In genomic region chr1:191875683-191876305, GRCm38 (mm10) we compare ENCODE assay signal across 16 mouse cellular contexts. TPM values are rescaled to one million over a fixed set of nuclear protein-coding genes. Genes with fewer than 3 reads are reported as not detected.
DNase-seq lines count a peak whose midpoint lies in the region; ATAC-seq lines count a peak whose summit lies in the region.
"Had no signal": no experiment of that assay in that cellular context is flagged by ENCODE, and none has a peak within 500 bp of the region (broad histone marks: within the 10 kb centered on the region; RNA-seq: fewer than 3 reads in every experiment).

No protein-coding gene starts in this region.

- DNase-seq in adrenal gland, postnatal 36 days: peak; percentile 34
- DNase-seq in adrenal gland, adult 18-20 months (ENCODE audit: low spot score in 2 of 2): no peak
- peak; percentile 4 for DNase-seq in thymus, postnatal 25 days
- DNase-seq in thymus, postnatal 4 days: no peak
- peak; percentile 6 for DNase-seq in splenic B cell, adult 2 months (ENCODE audit: low read depth, low spot score)
- DNase-seq in frontal cortex, postnatal 36 days (ENCODE audit: low spot score in 2 of 2): no peak
- no peak for DNase-seq in embryo, embryonic 10.5 days (ENCODE audit: low spot score)
- DNase-seq: cerebellum, adult 8-10 months; gastrocnemius, postnatal 25 days; heart, postnatal 10 days; retina, postnatal 1 day; thymus, postnatal 36 days had no signal

- no peak overlapping the region for H3K27ac ChIP-seq in liver, embryonic 15.5 days (replicated peaks)
- H3K27ac ChIP-seq: forebrain, embryonic 13.5 days; limb, embryonic 15.5 days had no signal

- no peak overlapping the region for H3K4me2 ChIP-seq in liver, embryonic 15.5 days
- H3K4me2 ChIP-seq: embryonic facial prominence, embryonic 12.5 days; forebrain, embryonic 13.5 days; limb, embryonic 15.5 days had no signal

- peaks cover 59% of the 10 kb centered on the region for H3K27me3 ChIP-seq in liver, embryonic 15.5 days
- no peaks in the 10 kb centered on the region for H3K27me3 ChIP-seq in splenic B cell, adult 2 months (ENCODE audit: control insufficient read depth, insufficient read depth, low read length, poor library complexity, severe bottlenecking)
- H3K27me3 ChIP-seq: embryonic facial prominence, embryonic 12.5 days; forebrain, embryonic 13.5 days; limb, embryonic 15.5 days had no signal

- H3K9ac ChIP-seq in liver, embryonic 15.5 days: no peak overlapping the region
- H3K9ac ChIP-seq: embryonic facial prominence, embryonic 12.5 days; forebrain, embryonic 13.5 days; limb, embryonic 15.5 days had no signal

- H3K36me3 ChIP-seq in liver, embryonic 15.5 days (replicated peaks): no peaks in the 10 kb centered on the region
- no peaks in the 10 kb centered on the region for H3K36me3 ChIP-seq in splenic B cell, adult 2 months (ENCODE audit: control insufficient read depth, insufficient read depth, low read length, poor library complexity, severe bottlenecking)
- H3K36me3 ChIP-seq: embryonic facial prominence, embryonic 12.5 days; limb, embryonic 15.5 days had no signal

- peaks cover 37% of the 10 kb centered on the region for H3K4me1 ChIP-seq in liver, embryonic 15.5 days (replicated peaks)

- 0 out of 2 replicates have a peak, but pooled peaks have one; percentile 40 for ATAC-seq in liver, embryonic 15.5 days (ENCODE audit: insufficient read depth)
- ATAC-seq: forebrain, embryonic 13.5 days had no signal

- WGBS in liver, embryonic 15.5 days (ENCODE audit: insufficient replicate concordance): 46% methylated on average over 9 of the region's 9 CpGs

- H3K9me3 ChIP-seq in liver, embryonic 15.5 days (replicated peaks): no peaks in the 10 kb centered on the region
- H3K9me3 ChIP-seq: embryonic facial prominence, embryonic 12.5 days; forebrain, embryonic 13.5 days; limb, embryonic 15.5 days had no signal

- no peak overlapping the region for H3K4me3 ChIP-seq in liver, embryonic 15.5 days (replicated peaks)
- H3K4me3 ChIP-seq: embryonic facial prominence, embryonic 12.5 days; forebrain, embryonic 13.5 days; limb, embryonic 15.5 days had no signal

RNA-seq across cellular contexts. Expression of gene Slc30a1, which starts 30.8 kb away (rescaled TPM):
- total RNA-seq in adrenal gland, postnatal 36 days (2021): 10 to 100 TPM; 20.3 to 21.2 TPM
- total RNA-seq in adrenal gland, adult 18-20 months (2021): 10 to 100 TPM; 15.9 to 19.1 TPM
- 3.6 and 4.2 TPM in 2 replicates for polyA plus RNA-seq in liver, embryonic 15.5 days (2015; fragmentation: Nextera tagmentation; extraction: Ambion mirVana)

RNA-seq across cellular contexts. Expression of gene Nek2, which starts 54.5 kb away (rescaled TPM):
- total RNA-seq in adrenal gland, postnatal 36 days (2021): 1 to 10 TPM; 1.9 to 4.1 TPM
- total RNA-seq in adrenal gland, adult 18-20 months (2021): 1 to 10 TPM in 1 of 2 experiments, under 1 TPM in 1; 0.45 to 1.3 TPM
- 33.5 and 34.1 TPM in 2 replicates for polyA plus RNA-seq in liver, embryonic 15.5 days (2015; fragmentation: Nextera tagmentation; extraction: Ambion mirVana)

Comparison
In these comparisons a context has a peak if more than half of its experiments do, and no peak if none do; other contexts are left out.
1. DNase-seq: peak in adrenal gland, postnatal 36 days (2 of 2), thymus, postnatal 25 days (single experiment) and splenic B cell, adult 2 months (single experiment); none in adrenal gland, adult 18-20 months (0 of 2), thymus, postnatal 4 days (single experiment), frontal cortex, postnatal 36 days (0 of 2) and embryo, embryonic 10.5 days (single experiment).